Mouse (Mus musculus) neutrophil, adult 5-6 weeks (primary cell): Measurements from ENCODE around the gene Cep41. TPM values are rescaled to one million over a fixed set of nuclear protein-coding genes. Genes with fewer than 3 reads are reported as not detected.

Experiments used
- ATAC-seq: fragments of 151-379, 151-347 bp; 2 replicates; pipeline ENCODE4 v1.8.0; 2017; ENCODE audit warnings: mild to moderate bottlenecking, moderate TSS enrichment; ENCODE audit not compliant: insufficient number of reproducible peaks, poor library complexity, low FRiP score, severe bottlenecking; ENCODE audit errors: extremely low read depth
- total RNA-seq: library from RNA; stranded (forward); fragments of 200-1000 nt; gene quantifications from 2 replicates; pipeline ENCODE4 v1.2.3, GENCODE M21; 2017

The Cep41 gene
- 2.7 and 6.5 TPM in 2 replicates for total RNA-seq

DNA sequence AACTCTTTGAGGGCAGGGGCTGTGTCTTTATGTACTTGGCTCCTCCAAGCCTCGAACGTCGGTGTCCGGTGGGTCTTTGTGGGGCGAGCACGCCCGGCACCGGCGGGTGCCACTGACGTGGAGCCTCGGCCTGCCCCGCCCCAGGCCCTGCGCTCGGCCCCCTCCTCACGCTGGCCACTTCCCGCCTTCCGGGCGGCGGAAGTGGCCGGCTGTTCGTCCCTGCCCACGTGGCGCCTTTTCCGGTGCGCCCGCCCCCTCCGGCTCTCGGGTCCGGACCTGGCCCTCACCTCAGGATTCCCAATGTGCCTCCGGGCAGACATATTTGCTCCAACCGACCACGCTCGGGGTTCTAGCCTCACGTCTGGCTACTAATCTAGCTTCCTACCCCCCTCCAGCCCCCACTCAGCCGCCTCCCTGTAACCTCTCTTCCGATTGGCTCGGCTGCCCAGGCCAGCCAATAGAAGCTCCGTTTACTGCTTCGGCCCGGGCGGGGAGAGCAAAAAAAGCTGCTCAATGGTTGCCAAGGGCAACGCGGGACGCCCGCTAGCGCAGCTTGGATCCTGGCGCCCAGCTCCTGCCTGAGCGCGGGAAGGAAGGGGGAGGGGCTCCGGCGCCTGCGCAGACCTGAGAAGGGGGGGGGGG, at the start of gene Cep41:
Gene Cep41 (minus strand): TSS at position 400 of the 642 bp plus-strand sequence.
- ATAC-seq = peak; percentile 88

DNA sequence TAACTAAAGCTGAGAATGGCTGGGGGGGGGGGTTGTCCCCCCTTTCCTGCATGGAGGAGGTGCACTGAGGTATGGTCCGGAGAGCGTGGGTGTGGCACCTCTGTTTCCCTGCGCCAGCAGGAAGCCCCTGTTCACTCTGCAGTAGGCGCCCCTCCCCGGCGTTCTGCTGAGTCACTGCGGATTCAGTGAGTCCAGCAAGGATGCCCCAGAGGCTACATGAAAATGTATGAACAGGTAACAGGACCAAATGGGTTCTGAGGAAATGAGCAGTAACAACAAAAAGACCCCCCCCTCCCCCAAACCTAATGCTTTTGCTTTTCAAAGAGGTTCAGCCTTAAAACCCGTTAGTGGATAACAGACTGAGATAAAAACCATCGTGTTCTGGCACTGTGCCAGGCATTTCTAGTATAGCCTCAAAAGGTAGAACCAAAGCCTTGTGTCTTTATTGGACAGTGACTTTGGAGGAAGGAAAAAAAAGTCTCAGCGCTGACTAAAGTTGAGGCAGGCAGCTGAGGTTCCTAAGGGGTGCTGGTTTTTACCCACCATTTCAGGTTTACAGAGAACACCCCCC, 45.7 kb upstream of the Cep41 start:
- no peak for ATAC-seq

DNA sequence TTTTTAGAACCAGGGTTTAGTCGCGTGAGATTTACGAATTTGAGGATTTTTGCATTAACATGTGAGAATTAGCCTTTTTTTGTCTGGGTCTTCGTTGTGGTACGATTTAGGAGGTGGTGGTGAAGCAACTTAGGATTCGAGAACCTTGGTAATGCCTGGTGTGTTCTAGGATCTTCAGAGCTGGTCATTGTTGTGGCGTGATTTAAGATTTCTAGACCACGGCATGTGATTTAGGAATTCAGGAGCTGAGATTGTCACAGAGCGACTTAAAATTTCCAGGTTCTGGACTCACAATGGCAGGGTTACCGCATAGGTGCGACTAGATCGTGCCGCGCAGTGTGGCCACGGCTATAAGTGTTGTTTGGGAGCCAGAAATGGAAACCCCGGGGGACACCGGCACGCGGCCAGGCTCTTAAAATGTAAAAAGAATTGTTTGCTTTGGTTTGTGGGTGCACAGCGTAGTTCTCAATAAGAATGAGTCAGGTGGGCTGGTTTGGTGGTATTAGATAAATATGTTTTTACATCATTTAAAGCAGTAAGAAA, 45.0 kb upstream of the Cep41 start:
- ATAC-seq = no peak

DNA sequence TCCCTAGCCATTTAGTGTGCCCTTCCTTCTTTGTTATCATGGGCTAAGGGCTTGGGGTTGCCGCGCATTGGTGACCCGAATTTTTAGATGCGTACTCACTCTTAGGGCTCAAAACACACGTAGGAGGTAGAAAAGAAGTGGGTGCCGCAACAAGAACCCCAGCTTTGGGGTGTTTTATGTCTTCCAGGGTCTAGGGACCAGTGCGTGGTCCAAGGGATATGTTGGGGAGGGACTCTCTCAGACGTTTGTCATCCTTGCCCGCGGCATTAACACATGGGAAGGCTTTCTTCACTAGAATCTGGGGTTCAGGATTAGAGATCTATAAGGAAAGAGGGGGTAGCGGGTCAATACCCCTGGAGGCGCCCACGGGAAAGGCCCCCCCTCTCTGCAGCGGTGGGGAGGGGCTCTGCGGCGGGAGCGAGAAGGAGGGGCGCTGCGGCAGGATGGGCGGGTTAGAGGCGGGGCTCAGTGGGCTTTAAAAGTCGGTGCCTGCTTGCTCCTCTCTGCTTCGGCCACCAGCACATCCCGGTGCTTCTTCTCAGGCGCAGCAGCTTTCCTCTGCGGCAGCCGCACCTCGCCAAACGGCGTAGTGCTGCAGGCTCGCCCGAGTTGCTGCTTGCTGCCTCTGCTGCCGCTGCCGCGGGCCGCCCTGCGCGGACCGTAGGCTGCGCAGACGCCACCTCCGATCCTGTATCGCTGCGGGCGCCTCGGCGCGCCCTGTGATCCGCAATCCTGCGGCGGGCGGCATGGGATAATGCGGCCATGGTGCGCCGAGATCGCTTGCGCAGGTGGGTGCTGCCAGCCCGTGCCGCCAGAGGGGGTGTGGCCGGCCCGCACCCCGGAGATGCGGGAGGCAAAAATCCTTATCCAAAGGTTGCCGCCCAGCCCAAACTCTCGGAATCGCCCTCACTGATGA, 44.3 kb upstream of the Cep41 start:
- no peak for ATAC-seq

DNA sequence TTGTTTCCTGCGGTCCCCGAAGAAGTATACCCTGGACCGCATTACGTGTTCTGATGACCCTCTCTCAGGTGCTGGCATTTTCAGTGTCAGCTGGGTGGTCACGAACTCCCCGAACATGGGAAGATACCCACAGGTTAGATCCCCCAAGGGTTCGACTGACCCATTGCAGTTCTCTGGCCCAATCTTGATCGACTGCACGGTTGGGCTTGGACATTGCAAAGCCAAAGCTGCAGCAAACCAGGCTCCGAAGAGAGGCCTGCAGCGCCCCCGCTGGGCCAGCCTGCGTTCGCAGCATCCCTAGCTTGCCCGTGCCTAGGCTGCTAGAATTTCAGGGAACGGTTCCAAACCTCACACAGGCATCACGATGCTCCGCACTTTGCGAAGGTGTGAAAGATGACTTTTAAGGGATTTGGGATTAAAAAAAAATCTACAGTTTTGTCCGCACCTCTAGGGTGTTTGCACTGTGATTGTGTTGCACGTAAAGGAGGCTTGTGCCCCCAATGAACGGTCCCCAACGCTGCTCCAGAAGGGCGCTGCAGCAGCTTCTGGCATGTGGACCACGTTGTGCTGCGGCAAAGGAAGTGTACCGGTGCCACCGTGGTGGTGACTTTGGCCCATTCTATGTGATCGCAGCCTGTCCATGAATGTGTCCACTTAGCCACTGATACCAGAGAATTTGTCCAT, 43.5 kb upstream of the Cep41 start:
- ATAC-seq = no peak

DNA sequence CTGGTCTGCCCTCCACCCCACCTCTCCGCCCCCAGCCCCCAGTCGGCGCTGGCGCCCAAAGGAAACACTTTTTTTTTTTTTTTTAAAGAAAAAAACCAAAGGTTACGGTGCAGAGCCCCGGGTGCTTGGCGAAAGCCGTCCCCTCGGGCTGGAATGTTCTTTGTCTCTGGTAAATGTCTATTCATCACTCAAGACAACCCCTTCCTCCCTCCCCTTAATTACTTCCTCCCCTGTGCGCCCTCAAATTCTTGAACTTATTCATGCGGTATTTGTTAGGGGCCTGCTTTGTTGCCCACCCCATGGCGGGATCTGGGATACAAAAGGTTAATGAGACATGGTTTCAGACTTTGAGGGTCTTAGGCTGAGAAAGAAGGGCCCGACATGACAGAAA, 42.8 kb upstream of the Cep41 start:
- no peak for ATAC-seq

DNA sequence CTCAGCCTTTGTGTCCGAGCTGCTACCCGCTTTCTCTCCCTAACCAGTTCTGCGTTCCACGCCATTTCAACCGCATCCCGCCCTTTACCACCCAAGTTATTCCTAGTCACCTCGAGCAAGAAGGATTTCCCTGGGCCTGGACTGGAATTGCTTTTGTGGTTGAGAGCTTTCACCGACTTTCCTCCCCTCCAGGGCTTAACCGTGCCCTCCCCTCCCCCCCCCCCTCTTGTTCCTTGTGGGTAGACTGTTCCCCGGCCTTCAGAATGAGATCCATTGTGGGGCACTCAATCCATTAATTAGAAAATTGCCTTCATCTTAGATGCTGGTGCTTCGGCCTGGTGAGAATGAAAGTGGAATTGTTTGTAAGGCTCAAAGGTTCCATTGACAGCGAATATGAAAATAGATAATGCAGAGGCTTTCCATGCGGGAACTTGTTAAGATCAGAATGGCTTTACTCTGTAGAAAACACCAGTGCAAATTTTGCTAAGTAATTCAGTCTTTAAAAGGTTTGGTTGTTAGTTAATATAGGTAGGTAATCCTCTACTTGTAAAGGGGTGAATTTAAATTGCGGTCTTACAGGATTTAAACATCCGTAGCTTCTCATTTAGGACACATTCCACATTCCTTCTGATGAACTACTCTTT, 42.3 kb upstream of the Cep41 start:
- no peak for ATAC-seq

DNA sequence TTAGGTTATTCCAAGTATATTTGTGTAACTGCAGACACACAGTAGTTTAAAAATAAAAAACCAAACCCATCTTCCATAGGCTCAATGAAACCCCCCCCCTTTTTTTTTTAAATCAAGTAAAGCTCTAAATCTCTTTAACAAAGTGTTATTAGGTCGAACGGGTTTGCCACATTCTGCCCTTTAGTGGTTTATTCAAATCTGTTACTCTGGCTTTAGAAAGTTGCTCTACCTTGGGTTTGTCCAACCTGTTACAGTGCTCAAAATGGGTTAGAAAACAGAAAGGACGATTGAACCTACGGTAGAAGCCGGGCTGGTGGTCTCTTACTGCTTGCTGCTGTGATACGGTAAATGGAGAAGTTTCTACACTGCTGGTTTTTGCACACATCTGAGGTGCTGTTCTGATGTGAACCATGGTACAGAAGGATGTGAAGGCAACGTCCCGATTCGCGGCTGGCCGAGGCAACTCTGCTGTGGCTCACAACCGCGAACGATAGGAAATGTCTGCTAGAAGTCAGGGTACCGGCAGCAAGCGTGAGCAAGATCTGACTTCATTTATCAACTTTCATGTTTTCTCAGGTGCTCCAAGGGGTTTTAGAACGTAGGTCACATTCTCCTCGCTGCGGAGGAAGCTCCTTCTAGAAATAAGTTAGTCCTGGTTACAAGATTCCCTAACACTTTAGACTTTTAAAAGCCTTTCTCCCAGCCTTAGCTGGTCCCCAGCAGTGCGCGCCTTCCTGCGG, 41.6 kb upstream of the Cep41 start:
- ATAC-seq = no peak

DNA sequence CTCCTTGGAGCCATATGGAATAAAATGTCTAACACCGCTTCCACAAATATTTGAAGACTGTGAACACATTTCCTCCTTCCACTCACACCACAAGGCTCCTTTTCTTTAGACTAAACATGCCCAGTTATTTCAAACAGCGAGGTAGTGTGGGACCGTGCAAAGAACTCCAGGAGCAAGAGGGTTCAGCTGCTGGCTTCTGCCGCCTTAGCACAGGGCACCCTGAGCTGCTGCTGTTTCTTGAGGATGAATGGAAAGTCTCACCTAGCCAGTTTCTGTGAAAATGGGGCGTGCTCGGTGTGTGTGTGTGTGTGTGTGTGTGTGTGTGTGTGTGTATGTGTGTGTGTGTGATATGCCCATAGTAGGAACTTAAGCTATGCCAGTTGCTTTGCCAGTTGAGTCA, 40.9 kb upstream of the Cep41 start:
- ATAC-seq = no peak

DNA sequence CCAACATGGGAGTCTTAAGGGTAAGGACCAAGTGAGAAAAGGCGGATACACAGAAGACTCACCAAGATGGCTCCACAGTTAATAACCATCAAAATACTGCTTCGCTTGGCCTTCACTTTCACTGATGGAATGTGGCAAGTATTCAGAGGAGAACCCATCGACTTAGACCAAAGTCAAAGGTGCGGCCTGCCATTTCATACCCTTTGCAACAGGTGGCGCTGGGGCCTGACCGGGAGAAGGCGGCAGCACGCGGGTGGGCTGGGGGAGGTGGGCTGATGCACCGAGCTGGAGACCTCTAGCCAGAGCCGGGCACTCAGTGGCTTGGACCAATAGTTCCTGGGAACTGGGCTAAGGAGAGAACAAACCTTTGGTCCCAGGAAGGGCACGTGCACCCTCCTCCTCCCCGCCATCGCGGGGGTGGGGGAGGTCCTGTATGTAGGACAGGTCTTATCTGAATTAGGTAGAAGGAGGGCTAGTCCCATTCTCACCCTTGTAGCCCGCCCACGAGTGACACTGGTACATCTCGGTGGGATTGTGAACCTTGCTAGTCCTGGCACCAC, 39.1 kb upstream of the Cep41 start:
- no peak for ATAC-seq

DNA sequence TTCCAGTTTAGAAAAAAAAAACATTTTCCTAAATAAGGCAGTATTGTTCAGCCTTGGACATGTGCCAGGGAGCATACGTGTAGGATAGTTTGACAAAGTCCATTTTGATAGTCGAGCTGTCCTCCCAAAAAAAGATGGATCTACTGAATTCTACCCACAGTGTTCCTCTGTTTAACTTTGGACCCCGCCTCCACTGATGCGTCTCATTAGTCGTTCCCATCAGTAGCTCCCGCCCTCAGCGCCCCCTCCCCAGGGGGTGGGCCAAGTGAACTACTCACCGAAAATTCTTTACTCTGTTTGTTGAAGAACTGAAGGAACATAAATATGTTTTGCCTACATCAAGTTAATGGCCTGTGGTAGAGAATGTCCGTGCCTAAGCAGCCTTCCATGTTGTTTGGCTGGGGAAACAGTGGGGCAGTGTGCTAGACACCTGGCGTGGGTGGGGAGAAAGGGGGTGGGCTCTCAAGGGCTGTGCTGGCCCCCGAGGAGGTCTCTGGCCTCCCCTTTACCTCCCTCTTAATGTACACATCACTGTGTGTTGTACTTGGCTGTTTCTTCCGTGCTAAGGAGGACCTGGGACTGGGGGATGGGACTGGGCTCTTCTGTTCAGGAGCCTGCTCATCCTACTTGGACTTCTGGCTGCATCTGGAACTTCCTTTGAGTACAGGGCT, 36.9 kb upstream of the Cep41 start:
- no peak for ATAC-seq

DNA sequence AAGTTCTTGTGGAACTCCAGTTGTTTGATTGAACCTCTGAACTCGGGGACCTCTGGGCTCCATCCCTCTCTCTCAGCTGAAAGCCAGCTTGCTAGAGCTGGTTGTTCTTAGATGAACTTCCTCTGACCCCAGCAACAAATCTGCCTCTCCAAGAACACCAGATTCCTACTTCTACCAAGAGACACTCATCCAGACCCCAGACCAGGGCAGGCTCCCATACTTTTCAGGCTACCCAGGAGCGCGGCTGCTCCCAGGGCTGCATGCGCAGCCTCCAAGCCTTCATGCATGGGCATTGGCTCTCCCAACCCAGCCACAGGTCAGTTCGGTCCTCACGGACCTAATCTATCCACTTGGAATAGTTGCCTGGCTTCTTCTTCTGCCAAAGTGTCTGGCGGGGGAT, 29.8 kb upstream of the Cep41 start, which contains the start of gene Mest:
Gene Mest (plus strand): TSS at position 217 of the 400 bp plus-strand sequence.
- ATAC-seq = no peak

DNA sequence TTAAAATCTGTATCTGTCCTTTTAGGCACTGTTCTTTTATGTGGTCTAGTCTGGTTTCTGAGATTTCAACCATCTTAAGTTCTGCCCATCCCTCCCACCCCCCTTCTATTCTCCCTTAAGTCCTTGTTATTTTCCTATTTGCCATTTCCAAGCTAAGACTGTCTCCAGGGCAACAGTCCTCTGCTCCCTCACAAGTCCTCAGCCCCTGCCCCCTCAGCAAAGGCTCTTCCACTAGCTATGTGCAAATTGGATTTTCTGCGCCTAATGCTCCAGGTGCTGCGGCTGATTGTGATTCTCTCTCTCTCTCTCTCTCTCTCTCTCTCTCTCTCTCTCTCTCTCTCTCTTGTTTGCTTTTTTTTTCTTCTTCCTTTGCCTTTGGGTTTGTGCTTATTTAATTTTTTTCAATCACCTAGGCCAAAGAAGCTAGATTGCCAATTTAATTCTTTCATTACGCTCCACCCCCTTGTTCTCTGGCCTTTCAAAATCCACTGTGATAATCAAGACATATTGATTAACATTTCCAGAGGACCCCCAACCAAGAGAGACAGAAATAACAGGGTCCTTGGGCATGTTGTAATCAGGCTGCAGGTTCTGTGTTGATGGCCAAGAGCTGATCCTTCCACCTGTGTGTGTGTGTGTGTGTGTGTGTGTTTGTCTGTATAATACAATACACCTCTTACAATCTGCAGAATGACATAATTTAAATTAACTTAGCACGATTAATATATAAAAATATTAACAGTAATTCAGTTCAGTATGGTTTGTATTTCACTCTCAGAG, 29.0 kb upstream of the Cep41 start:
- no peak for ATAC-seq

DNA sequence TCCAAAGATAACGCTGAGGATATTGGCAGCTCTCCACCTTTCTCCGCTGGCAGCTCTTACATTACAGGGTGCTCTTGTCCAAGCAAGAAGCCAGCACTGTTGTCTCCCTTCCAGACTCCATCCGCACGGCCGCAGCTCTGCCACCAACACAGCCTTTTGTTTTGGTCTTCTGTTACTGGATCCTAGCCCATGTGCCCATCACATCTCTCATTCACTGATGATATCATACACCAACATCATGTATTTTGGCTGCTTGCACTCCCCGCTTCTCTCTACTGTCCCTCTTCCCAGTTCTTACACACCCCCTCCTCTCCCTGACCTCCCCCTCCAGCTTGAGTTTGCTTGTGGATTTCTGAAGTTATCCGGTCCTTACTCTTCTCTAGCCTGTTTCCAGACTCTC, 23.2 kb upstream of the Cep41 start:
- no peak for ATAC-seq

DNA sequence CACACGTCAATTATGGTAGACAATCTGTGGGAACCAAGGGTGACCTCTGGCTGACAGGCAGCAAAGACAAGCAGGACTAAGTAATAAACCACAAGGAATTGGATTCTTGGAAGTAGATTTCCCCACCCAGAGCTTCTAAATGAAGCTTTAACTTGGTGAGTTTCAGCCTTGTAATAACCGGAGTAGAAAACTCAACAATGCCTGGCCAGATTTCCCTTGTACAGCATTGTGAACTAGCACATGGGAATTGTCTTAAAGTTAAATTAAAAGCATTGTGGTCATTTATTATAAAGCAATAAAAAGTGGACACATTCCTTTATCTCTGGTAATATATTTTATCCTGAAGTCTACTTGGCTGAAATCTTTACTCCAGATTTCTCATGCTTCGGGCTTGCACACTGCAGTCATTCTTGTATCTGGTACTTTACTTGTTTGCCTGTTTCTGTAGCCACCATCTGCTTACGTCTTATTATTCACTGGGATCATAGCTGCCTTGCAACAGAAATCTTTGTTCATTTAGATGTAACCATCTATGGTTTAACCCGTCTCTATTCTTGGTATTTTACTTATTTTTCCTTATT, 21.4 kb upstream of the Cep41 start:
- no peak for ATAC-seq

DNA sequence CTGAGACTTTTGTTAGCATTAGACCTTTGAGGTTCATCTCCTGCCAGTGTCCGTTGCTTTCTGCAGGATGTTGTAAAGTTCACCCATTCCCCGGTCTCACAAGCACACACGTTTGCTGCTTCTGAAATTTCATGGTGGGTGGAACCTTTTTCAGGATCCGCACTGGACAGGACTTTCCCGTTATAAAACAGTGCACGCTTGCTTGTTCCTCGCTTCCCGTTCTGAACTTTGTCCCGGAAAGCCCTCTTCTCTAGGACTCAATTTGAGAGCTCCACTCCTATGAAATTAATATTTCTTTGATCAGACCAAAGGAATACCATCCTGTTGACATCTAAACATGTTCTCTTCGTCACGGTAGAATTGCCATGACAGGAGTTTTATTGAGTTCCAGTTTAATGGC, 20.3 kb upstream of the Cep41 start:
- ATAC-seq = no peak
